Comparison of ENCODE assay signal across 18 mouse cellular contexts in the genomic region with DNA sequence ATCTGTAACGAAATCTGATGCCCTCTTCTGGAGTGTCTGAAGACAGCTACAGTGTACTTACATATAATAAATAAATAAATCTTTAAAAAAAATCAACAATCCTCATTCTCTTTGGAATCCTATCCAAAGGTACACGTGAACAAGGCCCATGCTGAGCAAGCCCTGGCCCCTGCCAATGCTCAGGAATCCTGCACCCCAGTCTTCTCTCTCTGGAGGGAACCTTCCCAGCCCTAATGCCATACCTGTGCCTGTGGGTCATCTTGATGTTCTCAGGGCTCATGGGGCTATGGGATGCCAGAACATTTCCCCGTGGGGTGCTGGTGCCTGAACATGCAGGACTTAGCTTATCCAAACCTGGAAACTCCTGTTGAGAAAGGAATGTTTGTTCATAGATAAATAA.
"Had no signal": no experiment of that assay in that cellular context is flagged by ENCODE, and none has a peak within 500 bp of the region (broad histone marks: within the 10 kb centered on the region; RNA-seq: fewer than 3 reads in every experiment).

No protein-coding gene starts in this region.

- H3K9ac ChIP-seq: lung, embryonic 15.5 days; midbrain, embryonic 12.5 days; neural tube, embryonic 13.5 days; neural tube, embryonic 15.5 days had no signal

- H3K27ac ChIP-seq: lung, embryonic 15.5 days; midbrain, embryonic 10.5 days; midbrain, embryonic 12.5 days; neural tube, embryonic 15.5 days had no signal

- ATAC-seq: midbrain, embryonic 16.5 days had no signal

- DNase-seq: lung, adult 2 months; lung, postnatal 14 days; midbrain, embryonic 14.5 days; retina, postnatal 1 day; right cerebral cortex, adult 18-20 months; right cerebral cortex, postnatal 25 days; right cerebral cortex, postnatal 4 days; spleen, adult 18-20 months; thymus, adult 18-20 months; thymus, postnatal 14 days; thymus, postnatal 36 days had no signal

- H3K9me3 ChIP-seq: lung, embryonic 15.5 days; midbrain, embryonic 10.5 days; midbrain, embryonic 12.5 days; neural tube, embryonic 13.5 days; neural tube, embryonic 15.5 days had no signal

- H3K27me3 ChIP-seq: lung, embryonic 15.5 days; midbrain, embryonic 12.5 days; neural tube, embryonic 13.5 days; neural tube, embryonic 15.5 days had no signal

- H3K4me1 ChIP-seq: midbrain, embryonic 10.5 days; midbrain, embryonic 12.5 days; neural tube, embryonic 13.5 days; neural tube, embryonic 15.5 days had no signal

- H3K36me3 ChIP-seq: lung, embryonic 15.5 days had no signal

- H3K4me3 ChIP-seq: lung, embryonic 15.5 days; midbrain, embryonic 10.5 days; midbrain, embryonic 12.5 days; myocyte; neural tube, embryonic 13.5 days; neural tube, embryonic 15.5 days had no signal

- H3K4me2 ChIP-seq: lung, embryonic 15.5 days; midbrain, embryonic 12.5 days; neural tube, embryonic 13.5 days; neural tube, embryonic 15.5 days had no signal
